Mouse (Mus musculus) hindbrain, embryonic 14.5 days (tissue): ENCODE measurements at regions not wholly inside any gene's neighbourhood (a gene's known extent, or its start where the extent isn't known, plus 50 kb on each side); places are given as distances from the start of the nearest gene placed in this dataset.

Experiments
- ATAC-seq: fragments of 200-750 bp; cut with Nextera tagmentation; 2 replicates; pipeline ENCODE4 v1.8.0; 2017; ENCODE audit warnings: moderate number of reproducible peaks, mild to moderate bottlenecking, moderate TSS enrichment, moderate library complexity; ENCODE audit not compliant: low FRiP score
- DNase-seq: peaks from one replicate; pipeline ENCODE4 v3.0.0-alpha.2; 2015; ENCODE audit warnings: low spot score
- H3K27ac ChIP-seq: fragments of 300-500 bp; sonication (generic); 2 replicates; pipeline ENCODE4 v1.5.1; 2014; ENCODE audit warnings: mild to moderate bottlenecking, moderate library complexity
- H3K27me3 ChIP-seq: fragments of 300-500 bp; sonication (generic); 2 replicates; pipeline ENCODE4 v1.6.1; 2014; ENCODE audit warnings: mild to moderate bottlenecking, low read length, mixed read lengths; ENCODE audit not compliant: control insufficient read depth, insufficient read depth
- H3K36me3 ChIP-seq: fragments of 300-500 bp; sonication (generic); replicated peaks from 2 replicates; pipeline ENCODE4 v1.6.1; 2014; ENCODE audit not compliant: control insufficient read depth, insufficient read depth
- H3K4me1 ChIP-seq: fragments of 300-500 bp; sonication (generic); replicated peaks from 2 replicates; pipeline ENCODE4 v1.6.1; 2014; ENCODE audit warnings: antibody characterized with exemption, low read length, mixed read lengths; ENCODE audit not compliant: control insufficient read depth, insufficient read depth
- H3K4me2 ChIP-seq: fragments of 300-500 bp; sonication (generic); replicated peaks from 2 replicates; pipeline ENCODE4 v1.6.1; 2014; ENCODE audit warnings: mild to moderate bottlenecking, moderate library complexity
- H3K4me3 ChIP-seq: fragments of 300-500 bp; sonication (generic); replicated peaks from 2 replicates; pipeline ENCODE4 v1.5.1; 2014; ENCODE audit warnings: mild to moderate bottlenecking, low read length
- H3K9ac ChIP-seq: fragments of 300-500 bp; sonication (generic); 2 replicates; pipeline ENCODE4 v1.6.1; 2014
- H3K9me3 ChIP-seq: fragments of 300-500 bp; sonication (generic); 2 replicates; pipeline ENCODE4 v1.6.1; 2016; ENCODE audit warnings: low read length; ENCODE audit not compliant: control insufficient read depth
- WGBS: fragments of 180-500 bp; shearing (Covaris S2); extraction: QIAGEN DNeasy Blood & Tissue Kit; methylation state at CpG from one replicate; pipeline ENCODE4 v1.1.7; 2014; 5-methylcytosine and 5-hydroxymethylcytosine counted together

- H3K27me3 ChIP-seq = no peaks in the 10 kb centered on the region
- H3K9ac ChIP-seq = no peak overlapping the region
- H3K4me1 ChIP-seq = no peaks in the 10 kb centered on the region
- H3K36me3 ChIP-seq = no peaks in the 10 kb centered on the region
- H3K4me3 ChIP-seq = no peak overlapping the region
- ATAC-seq (no peak), DNase-seq (no peak)
- H3K4me2 ChIP-seq = no peak overlapping the region
- H3K27ac ChIP-seq = no peak overlapping the region
- no peaks in the 10 kb centered on the region for H3K9me3 ChIP-seq
- WGBS = 89% methylated on average over 2 of the region's 2 CpGs
Observed at GRCm38 (mm10) chr4:10265942-10266341, 608.4 kb upstream of the 2610301B20Rik start.

GRCm38 (mm10) chr4:10285562-10285961 lies 588.7 kb upstream of the 2610301B20Rik start:
- Histone ChIP-seq H3K9me3 (no peaks in the 10 kb centered on the region), H3K4me1 (no peaks in the 10 kb centered on the region), H3K27ac (no peak overlapping the region), H3K27me3 (no peaks in the 10 kb centered on the region), H3K4me2 (no peak overlapping the region), H3K4me3 (no peak overlapping the region), H3K36me3 (no peaks in the 10 kb centered on the region), H3K9ac (no peak overlapping the region)
- ATAC-seq (0 out of 2 replicates have a peak, but pooled peaks have one; percentile 17), DNase-seq (no peak)
- WGBS = 68% methylated on average over 2 of the region's 2 CpGs

- no peaks in the 10 kb centered on the region for H3K27me3 ChIP-seq
Observed at GRCm38 (mm10) chr4:10290326-10290725, 584.0 kb upstream of the 2610301B20Rik start.

DNA sequence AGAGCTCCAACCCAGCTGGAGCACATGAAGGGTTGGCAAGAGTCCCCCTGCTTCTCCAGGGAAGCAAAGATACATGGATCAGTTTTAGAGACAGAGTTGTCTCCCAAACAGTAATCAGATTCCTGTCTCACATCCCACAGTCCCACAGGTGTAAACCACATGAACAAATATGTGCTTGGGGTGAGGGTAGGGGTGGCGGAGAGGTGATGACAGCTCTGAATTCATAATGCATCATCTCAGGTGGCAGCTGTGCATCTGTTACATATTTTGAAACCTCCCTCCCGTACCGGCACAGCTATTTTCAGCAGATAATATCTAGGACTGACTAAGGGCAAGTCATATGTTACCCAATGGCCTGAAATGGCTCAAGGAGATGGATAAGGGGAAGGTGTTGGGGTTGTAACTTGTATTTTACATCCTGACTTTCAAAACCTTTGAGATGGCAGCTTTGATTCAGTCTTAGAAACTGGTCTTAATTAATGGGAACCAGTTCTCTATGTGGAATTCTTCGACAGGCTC lies 579.2 kb upstream of the 2610301B20Rik start:
- H3K9ac ChIP-seq = no peak overlapping the region
- 82% methylated on average over 4 of the region's 4 CpGs for WGBS
- ATAC-seq (no peak), DNase-seq (no peak)
- H3K4me2 ChIP-seq = no peak overlapping the region
- H3K4me3 ChIP-seq = no peak overlapping the region
- H3K4me1 ChIP-seq = no peaks in the 10 kb centered on the region
- no peaks in the 10 kb centered on the region for H3K36me3 ChIP-seq
- no peak overlapping the region for H3K27ac ChIP-seq
- H3K9me3 ChIP-seq = no peaks in the 10 kb centered on the region
- no peaks in the 10 kb centered on the region for H3K27me3 ChIP-seq

More at GRCm38 (mm10) chr4:10290326-10290725, 584.0 kb upstream of the 2610301B20Rik start:
- Histone ChIP-seq H3K36me3 (no peaks in the 10 kb centered on the region), H3K27ac (no peak overlapping the region), H3K9ac (no peak overlapping the region), H3K4me3 (no peak overlapping the region), H3K4me1 (no peaks in the 10 kb centered on the region), H3K4me2 (no peak overlapping the region), H3K9me3 (no peaks in the 10 kb centered on the region)
- 73% methylated on average over 3 of the region's 3 CpGs for WGBS
- peak; percentile 52 for DNase-seq
- no peak for ATAC-seq

GRCm38 (mm10) chr4:10296220-10296619 lies 578.1 kb upstream of the 2610301B20Rik start:
- no peaks in the 10 kb centered on the region for H3K36me3 ChIP-seq
- no peak overlapping the region for H3K4me3 ChIP-seq
- no peaks in the 10 kb centered on the region for H3K9me3 ChIP-seq
- ATAC-seq = no peak
- H3K27me3 ChIP-seq = no peaks in the 10 kb centered on the region
- H3K27ac ChIP-seq = no peak overlapping the region
- DNase-seq = no peak
- no peak overlapping the region for H3K9ac ChIP-seq
- H3K4me2 ChIP-seq = no peak overlapping the region
- WGBS = 90% methylated on average over 1 of the region's 1 CpGs
- H3K4me1 ChIP-seq = no peaks in the 10 kb centered on the region

- no peak overlapping the region for H3K27ac ChIP-seq
- no peaks in the 10 kb centered on the region for H3K4me1 ChIP-seq
- no peak for ATAC-seq
- no peaks in the 10 kb centered on the region for H3K36me3 ChIP-seq
- DNase-seq = no peak
- 77% methylated on average over 5 of the region's 5 CpGs for WGBS
- H3K4me2 ChIP-seq = no peak overlapping the region
- no peak overlapping the region for H3K9ac ChIP-seq
- no peak overlapping the region for H3K4me3 ChIP-seq
- no peaks in the 10 kb centered on the region for H3K27me3 ChIP-seq
- no peaks in the 10 kb centered on the region for H3K9me3 ChIP-seq
Observed at GRCm38 (mm10) chr4:10311886-10312285, 562.4 kb upstream of the 2610301B20Rik start.

DNA sequence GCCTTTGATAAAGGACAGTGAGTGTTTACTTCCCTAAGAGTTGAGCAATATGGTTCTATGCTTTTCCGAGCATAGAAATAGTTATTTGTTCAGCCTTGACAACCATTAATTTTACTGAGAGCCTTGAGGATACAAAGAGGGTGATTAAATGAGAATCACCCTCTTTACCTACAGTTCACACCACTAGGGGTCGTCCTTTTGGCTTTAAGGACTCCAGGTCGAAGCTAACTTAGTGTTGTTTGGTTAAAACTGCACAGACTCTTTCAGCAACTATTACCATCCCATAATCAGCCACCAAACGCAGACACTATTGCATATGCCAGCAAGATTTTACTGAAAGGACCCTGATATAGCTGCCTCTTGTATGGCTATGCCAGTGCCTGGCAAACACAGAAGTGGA lies 559.2 kb upstream of the 2610301B20Rik start:
- no peak for ATAC-seq
- H3K27me3 ChIP-seq = no peaks in the 10 kb centered on the region
- 80% methylated on average over 4 of the region's 4 CpGs for WGBS

DNA sequence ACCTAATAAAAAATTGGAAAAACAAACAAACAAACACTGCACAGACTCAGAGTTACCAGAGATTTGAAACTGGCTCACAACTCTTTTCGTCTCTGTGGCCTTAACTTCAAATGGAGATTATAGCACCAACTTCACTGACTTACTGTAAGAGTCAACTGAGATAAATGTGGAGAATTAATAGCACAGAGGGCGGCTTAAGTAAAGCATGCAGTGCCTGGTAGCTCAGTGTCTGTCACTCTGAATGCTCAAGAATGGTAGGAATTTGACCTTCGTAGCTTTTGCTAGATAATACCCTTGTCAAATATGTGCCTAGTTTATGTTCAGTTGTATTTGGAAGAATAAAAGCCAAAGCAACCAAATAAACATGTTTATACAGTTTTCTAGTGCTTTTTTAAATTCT lies 558.4 kb upstream of the 2610301B20Rik start:
- no peak for ATAC-seq
- Histone ChIP-seq H3K36me3 (no peaks in the 10 kb centered on the region), H3K4me1 (no peaks in the 10 kb centered on the region), H3K9me3 (no peaks in the 10 kb centered on the region), H3K27ac (no peak overlapping the region), H3K27me3 (no peaks in the 10 kb centered on the region), H3K4me2 (no peak overlapping the region), H3K9ac (no peak overlapping the region), H3K4me3 (no peak overlapping the region)
- DNase-seq = no peak
- WGBS = 67% methylated on average over 3 of the region's 3 CpGs

More for the DNA sequence above, 559.2 kb upstream of the 2610301B20Rik start:
- Histone ChIP-seq H3K4me3 (no peak overlapping the region), H3K36me3 (no peaks in the 10 kb centered on the region), H3K9ac (no peak overlapping the region), H3K4me2 (no peak overlapping the region), H3K27ac (no peak overlapping the region), H3K9me3 (no peaks in the 10 kb centered on the region), H3K4me1 (no peaks in the 10 kb centered on the region)
- no peak for DNase-seq

DNA sequence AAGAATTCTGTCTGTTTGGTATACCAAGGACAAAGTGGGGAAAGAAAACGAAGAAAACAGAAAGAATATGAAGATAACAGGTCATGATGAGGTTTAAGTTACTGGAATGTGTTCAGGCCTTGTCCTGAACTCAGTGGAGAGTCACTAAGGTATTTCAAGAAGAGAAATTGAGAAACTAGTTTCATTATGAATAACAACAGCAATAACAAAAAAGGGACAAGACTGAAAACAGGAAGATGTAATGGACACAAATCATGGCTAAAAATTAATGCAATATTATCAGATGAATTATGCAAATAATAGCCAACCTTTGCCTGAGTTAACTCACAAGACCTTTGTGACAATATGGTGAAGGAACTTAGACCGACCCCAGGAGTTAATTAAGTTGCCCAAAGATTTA lies 530.2 kb upstream of the 2610301B20Rik start:
- 74% methylated on average over 2 of the region's 2 CpGs for WGBS
- ATAC-seq (no peak), DNase-seq (no peak)
- Histone ChIP-seq H3K36me3 (no peaks in the 10 kb centered on the region), H3K9ac (no peak overlapping the region), H3K27ac (no peak overlapping the region), H3K9me3 (no peaks in the 10 kb centered on the region), H3K4me3 (no peak overlapping the region), H3K27me3 (no peaks in the 10 kb centered on the region), H3K4me2 (no peak overlapping the region), H3K4me1 (no peaks in the 10 kb centered on the region)
